Mouse (Mus musculus): ENCODE results near the gene Ccdc24. TPM values are rescaled to one million over a fixed set of nuclear protein-coding genes. Genes with fewer than 3 reads are reported as not detected.

The Ccdc24 gene
- polyA plus RNA-seq, 1 experiment from 2014 or later: 0.74 TPM

DNA sequence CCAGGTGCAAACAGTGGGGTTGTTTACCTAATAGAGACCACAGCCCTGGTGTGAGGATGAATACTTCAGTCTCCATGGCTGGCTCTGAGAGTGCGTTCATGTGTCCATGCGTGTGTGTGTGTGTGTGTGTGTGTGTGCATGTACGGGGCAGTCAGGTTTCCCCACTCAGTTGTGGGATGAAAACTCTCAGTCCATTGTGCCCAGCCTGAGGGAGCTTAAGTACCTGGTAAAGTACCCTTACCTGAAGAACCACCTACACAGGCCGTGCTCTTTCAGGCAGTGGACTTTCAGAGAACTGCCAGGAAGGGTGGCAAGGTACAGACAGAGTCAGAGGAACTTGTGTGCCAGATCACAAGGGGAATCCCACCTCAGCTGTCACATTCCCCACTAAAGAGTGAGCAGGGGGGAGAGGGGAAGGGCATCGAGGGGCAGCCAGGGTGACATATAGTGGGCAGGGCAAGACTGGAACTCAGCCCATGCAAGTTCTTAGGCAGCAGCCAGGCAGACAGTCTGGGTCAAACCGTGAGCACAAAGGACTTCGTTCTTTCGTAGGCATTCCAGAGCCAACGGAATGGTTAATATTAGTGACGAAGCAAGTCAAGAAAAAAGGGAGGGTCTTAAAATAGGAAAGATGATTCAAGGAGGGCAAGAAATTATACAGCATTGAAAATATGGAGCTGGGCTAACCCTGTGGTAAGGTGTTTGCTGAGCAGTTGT is 20.0 kb downstream of the Ccdc24 start:
- Histone ChIP-seq H3K9me3 (no peaks in the 10 kb centered on the region), H3K4me1 (peaks cover 25% of the 10 kb centered on the region), H3K4me3 (no peak overlapping the region), H3K9ac (no peak overlapping the region), H3K27me3 (replicated peaks) (0 out of 2 replicates have a peak, but pooled peaks cover 4% of the 10 kb centered on the region), H3K36me3 (peaks cover 10% of the 10 kb centered on the region; the same call in 1 of the 2 replicates), H3K4me2 (no peak overlapping the region), H3K27ac (replicated peaks) (no peak overlapping the region)
- ATAC-seq (ENCODE audit: extremely low read depth, insufficient number of reproducible peaks, low FRiP score, low TSS enrichment): no peak
- 85% methylated on average over 10 of the region's 10 CpGs for WGBS

GRCm38 (mm10) chr4:117850871-117851270 is 21.5 kb downstream of the Ccdc24 start:
- H3K9me3 ChIP-seq: no peaks in the 10 kb centered on the region
- no peak overlapping the region for H3K4me2 ChIP-seq
- ATAC-seq (ENCODE audit: extremely low read depth, insufficient number of reproducible peaks, low FRiP score, low TSS enrichment): no peak
- H3K4me1 ChIP-seq: peaks cover 25% of the 10 kb centered on the region
- WGBS: 76% methylated on average over 7 of the region's 7 CpGs
- H3K27me3 ChIP-seq (replicated peaks): 0 out of 2 replicates have a peak, but pooled peaks cover 6% of the 10 kb centered on the region
- H3K9ac ChIP-seq: no peak overlapping the region
- peaks cover 6% of the 10 kb centered on the region for H3K36me3 ChIP-seq
- no peak overlapping the region for H3K4me3 ChIP-seq
- H3K27ac ChIP-seq (replicated peaks): no peak overlapping the region

DNA sequence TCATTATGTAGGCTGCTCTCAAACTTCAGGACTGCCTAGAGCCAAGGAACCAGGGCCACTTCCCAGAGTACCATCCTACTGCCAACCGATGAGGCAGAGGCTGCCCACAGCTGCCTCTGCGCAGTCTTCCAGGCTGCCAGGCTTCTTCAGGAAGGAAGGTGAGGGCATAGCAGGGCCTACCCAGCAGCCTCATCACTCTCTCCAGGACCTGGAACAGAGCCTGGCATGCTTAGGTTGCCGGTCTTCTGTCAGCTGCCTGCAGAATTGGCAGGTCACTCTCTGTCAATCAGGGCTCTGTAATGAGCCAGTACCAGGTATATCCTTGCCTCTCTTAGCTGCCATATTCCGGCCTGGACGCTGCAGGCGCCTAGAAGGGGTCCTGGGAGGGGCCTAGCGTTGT is 22.2 kb downstream of the Ccdc24 start:
- no peak overlapping the region for H3K4me3 ChIP-seq
- no peak overlapping the region for H3K27ac ChIP-seq (replicated peaks)
- H3K9ac ChIP-seq: no peak overlapping the region
- 0 out of 2 replicates have a peak, but pooled peaks cover 6% of the 10 kb centered on the region for H3K27me3 ChIP-seq (replicated peaks)
- peaks cover 12% of the 10 kb centered on the region for H3K36me3 ChIP-seq
- no peak overlapping the region for H3K4me2 ChIP-seq
- WGBS: 78% methylated on average over 7 of the region's 7 CpGs
- peaks cover 19% of the 10 kb centered on the region for H3K4me1 ChIP-seq
- no peaks in the 10 kb centered on the region for H3K9me3 ChIP-seq
- no peak for ATAC-seq (ENCODE audit: extremely low read depth, insufficient number of reproducible peaks, low FRiP score, low TSS enrichment)

DNA sequence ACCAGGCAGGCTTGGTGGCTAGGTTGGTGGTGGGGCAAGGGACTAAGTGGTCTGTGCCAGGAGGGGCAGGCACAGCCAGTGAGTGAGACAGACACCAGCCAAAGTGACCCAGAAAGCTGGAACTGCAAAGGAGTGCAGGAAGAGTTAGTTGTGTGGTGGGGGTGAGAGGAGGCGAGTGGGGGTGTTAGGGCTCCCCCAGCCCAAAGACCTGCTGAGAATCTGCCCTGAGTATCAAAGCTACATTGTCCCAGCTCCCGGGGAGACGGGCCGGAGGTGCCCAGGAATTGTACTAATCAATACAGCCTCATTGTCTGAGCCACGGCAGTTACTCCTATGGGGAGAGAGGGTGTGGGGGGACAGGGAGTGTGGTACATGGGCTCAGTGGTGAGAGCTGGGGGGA is 22.9 kb downstream of the Ccdc24 start:
- H3K27ac ChIP-seq (replicated peaks): no peak overlapping the region
- H3K36me3 ChIP-seq: peaks cover 12% of the 10 kb centered on the region
- 80% methylated on average over 5 of the region's 5 CpGs for WGBS
- no peak for ATAC-seq (ENCODE audit: extremely low read depth, insufficient number of reproducible peaks, low FRiP score, low TSS enrichment)
- peaks cover 12% of the 10 kb centered on the region for H3K4me1 ChIP-seq
- no peak overlapping the region for H3K9ac ChIP-seq
- no peak overlapping the region for H3K4me2 ChIP-seq
- no peak overlapping the region for H3K4me3 ChIP-seq
- 0 out of 2 replicates have a peak, but pooled peaks cover 6% of the 10 kb centered on the region for H3K27me3 ChIP-seq (replicated peaks)
- no peaks in the 10 kb centered on the region for H3K9me3 ChIP-seq

DNA sequence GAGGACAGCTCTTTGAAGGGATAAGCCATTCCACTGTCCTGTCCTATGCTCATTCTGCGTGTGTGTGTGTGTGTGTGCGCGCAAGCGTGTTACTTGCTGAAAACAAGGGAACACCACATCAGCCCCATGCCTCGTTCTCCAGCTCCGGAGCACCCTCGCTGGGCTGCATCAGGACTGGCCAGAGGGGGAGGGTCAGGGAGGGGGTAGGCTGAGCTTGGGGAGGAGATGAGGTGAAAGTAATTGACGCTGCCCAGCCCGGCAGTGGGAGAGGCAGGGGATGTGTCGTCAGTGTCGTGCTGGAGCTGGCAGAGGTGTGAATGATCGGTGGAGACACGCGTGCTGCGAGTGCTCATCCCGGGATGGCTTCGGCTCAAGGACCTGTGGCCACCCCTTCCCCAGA is 23.3 kb downstream of the Ccdc24 start:
- Histone ChIP-seq H3K9ac (no peak overlapping the region), H3K27ac (replicated peaks) (no peak overlapping the region), H3K36me3 (peaks cover 12% of the 10 kb centered on the region), H3K9me3 (no peaks in the 10 kb centered on the region), H3K4me1 (peaks cover 8% of the 10 kb centered on the region), H3K4me2 (no peak overlapping the region), H3K4me3 (no peak overlapping the region), H3K27me3 (replicated peaks) (0 out of 2 replicates have a peak, but pooled peaks cover 6% of the 10 kb centered on the region)
- WGBS: 52% methylated on average over 17 of the region's 17 CpGs
- ATAC-seq (ENCODE audit: extremely low read depth, insufficient number of reproducible peaks, low FRiP score, low TSS enrichment): no peak

GRCm38 (mm10) chr4:117847011-117847410 is 25.3 kb downstream of the Ccdc24 start:
- no peak overlapping the region for H3K4me3 ChIP-seq
- no peak overlapping the region for H3K27ac ChIP-seq (replicated peaks)
- ATAC-seq (ENCODE audit: extremely low read depth, insufficient number of reproducible peaks, low FRiP score, low TSS enrichment): no peak
- H3K4me1 ChIP-seq: peaks cover 7% of the 10 kb centered on the region
- H3K27me3 ChIP-seq (replicated peaks): 0 out of 2 replicates have a peak, but pooled peaks cover 6% of the 10 kb centered on the region
- no peak overlapping the region for H3K9ac ChIP-seq
- H3K9me3 ChIP-seq: no peaks in the 10 kb centered on the region
- 64% methylated on average over 2 of the region's 2 CpGs for WGBS
- H3K36me3 ChIP-seq: peaks cover 12% of the 10 kb centered on the region
- no peak overlapping the region for H3K4me2 ChIP-seq

DNA sequence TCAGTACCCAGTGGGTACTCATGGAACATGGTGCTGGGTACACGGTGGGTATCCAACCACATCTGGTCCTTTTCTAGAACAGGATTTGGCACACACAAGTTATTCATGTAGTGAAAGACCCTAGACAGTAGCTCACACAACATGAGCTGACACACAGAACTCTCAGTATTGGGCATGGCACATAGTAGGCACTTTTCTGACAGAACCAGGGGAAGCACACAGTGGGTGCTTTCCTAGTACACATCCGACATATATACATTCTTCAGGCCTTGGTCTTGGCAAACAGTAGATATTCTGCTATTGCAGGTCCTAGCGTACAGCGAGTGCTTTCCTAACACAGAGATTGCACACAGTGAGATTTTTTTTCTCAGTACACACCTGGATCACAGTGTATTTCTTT is 26.1 kb downstream of the Ccdc24 start:
- no peak overlapping the region for H3K27ac ChIP-seq (replicated peaks)
- no peak overlapping the region for H3K4me2 ChIP-seq
- peaks cover 12% of the 10 kb centered on the region for H3K36me3 ChIP-seq
- 0 out of 2 replicates have a peak, but pooled peaks cover 6% of the 10 kb centered on the region for H3K27me3 ChIP-seq (replicated peaks)
- 93% methylated on average over 4 of the region's 4 CpGs for WGBS
- H3K9ac ChIP-seq: no peak overlapping the region
- no peaks in the 10 kb centered on the region for H3K9me3 ChIP-seq
- ATAC-seq (ENCODE audit: extremely low read depth, insufficient number of reproducible peaks, low FRiP score, low TSS enrichment): no peak
- no peak overlapping the region for H3K4me3 ChIP-seq
- peaks cover 7% of the 10 kb centered on the region for H3K4me1 ChIP-seq

GRCm38 (mm10) chr4:117845316-117845715 is 27.0 kb downstream of the Ccdc24 start:
- ATAC-seq (ENCODE audit: extremely low read depth, insufficient number of reproducible peaks, low FRiP score, low TSS enrichment): no peak
- Histone ChIP-seq H3K27ac (replicated peaks) (no peak overlapping the region), H3K4me3 (no peak overlapping the region), H3K36me3 (peaks cover 12% of the 10 kb centered on the region), H3K4me1 (peaks cover 6% of the 10 kb centered on the region), H3K9ac (no peak overlapping the region), H3K4me2 (no peak overlapping the region), H3K27me3 (replicated peaks) (0 out of 2 replicates have a peak, but pooled peaks cover 6% of the 10 kb centered on the region), H3K9me3 (no peaks in the 10 kb centered on the region)
- WGBS: 87% methylated on average over 11 of the region's 11 CpGs

DNA sequence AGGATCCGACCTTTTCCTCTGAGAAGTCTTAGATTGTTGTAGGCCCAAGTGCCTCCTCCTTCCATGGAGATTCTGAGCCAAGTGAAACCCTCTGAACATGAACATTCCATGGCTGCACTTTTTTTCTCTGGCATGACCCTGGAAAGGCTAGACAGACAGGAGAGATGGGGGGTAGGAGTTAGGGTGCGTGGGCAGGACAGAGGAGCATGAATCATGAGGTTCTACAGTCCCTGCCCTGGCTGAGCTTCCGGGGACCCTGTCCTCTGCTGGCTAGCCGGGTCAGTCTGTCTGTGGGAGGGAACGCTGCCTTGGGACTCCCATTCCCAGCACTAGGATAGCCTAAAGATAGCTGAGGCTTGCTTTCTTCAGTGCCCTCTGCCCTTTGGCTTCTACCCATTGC is 27.9 kb downstream of the Ccdc24 start:
- Histone ChIP-seq H3K4me1 (no peaks in the 10 kb centered on the region), H3K27me3 (replicated peaks) (0 out of 2 replicates have a peak, but pooled peaks cover 6% of the 10 kb centered on the region), H3K9ac (no peak overlapping the region), H3K4me3 (no peak overlapping the region), H3K36me3 (peaks cover 12% of the 10 kb centered on the region), H3K9me3 (no peaks in the 10 kb centered on the region), H3K4me2 (no peak overlapping the region), H3K27ac (replicated peaks) (no peak overlapping the region)
- 75% methylated on average over 5 of the region's 5 CpGs for WGBS
- no peak for ATAC-seq (ENCODE audit: extremely low read depth, insufficient number of reproducible peaks, low FRiP score, low TSS enrichment)

DNA sequence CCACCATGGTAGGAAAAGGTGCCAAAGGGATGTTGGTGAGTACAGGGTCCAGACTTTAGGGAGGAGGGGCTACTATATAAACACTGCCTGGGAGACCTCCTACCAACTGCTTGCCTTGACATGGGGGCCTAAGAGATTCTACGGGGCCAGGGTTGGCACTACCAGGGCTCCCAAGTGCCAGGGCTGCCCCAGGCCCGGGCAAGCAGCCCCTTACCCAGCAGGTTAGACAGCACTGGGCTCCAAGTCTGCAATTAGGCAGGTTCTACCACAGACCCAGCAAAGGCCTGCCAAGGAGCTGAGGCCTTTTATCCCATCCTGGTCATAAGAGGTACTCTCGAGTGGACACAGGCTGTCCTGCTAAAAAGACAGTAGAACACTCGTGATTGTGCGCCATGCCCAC is 29.3 kb downstream of the Ccdc24 start:
- Histone ChIP-seq H3K27ac (replicated peaks) (no peak overlapping the region), H3K9me3 (no peaks in the 10 kb centered on the region), H3K4me1 (no peaks in the 10 kb centered on the region), H3K9ac (no peak overlapping the region), H3K4me2 (no peak overlapping the region), H3K27me3 (replicated peaks) (0 out of 2 replicates have a peak, but pooled peaks cover 3% of the 10 kb centered on the region), H3K36me3 (peaks cover 12% of the 10 kb centered on the region), H3K4me3 (no peak overlapping the region)
- ATAC-seq (ENCODE audit: extremely low read depth, insufficient number of reproducible peaks, low FRiP score, low TSS enrichment): no peak
- 83% methylated on average over 5 of the region's 5 CpGs for WGBS

DNA sequence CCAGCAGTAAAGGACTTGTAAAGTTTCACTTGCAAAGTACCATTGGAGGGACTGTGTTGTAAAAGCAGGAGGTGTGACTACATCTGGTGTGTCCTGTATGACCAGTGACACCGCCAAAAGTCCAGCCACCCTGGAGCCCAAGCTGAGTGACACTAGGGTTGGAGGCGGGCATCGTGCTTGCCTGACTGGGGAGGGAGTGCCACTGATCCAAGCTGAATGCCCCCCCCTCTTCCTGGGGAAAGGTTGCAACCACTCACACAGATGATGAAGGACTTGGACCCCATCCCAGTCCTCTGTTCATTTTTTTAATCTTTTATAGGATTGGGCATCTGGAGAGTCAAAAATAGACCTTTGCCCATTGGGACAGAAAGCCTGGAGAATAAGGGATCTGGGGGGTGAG is 30.8 kb downstream of the Ccdc24 start:
- H3K4me1 ChIP-seq: peaks cover 9% of the 10 kb centered on the region; the same call in 1 of the 2 replicates
- WGBS: 77% methylated on average over 3 of the region's 3 CpGs
- no peaks in the 10 kb centered on the region for H3K27me3 ChIP-seq (replicated peaks)
- peak overlapping the region; percentile 10; the same call in 1 of the 2 replicates for H3K9ac ChIP-seq
- no peak for ATAC-seq (ENCODE audit: extremely low read depth, insufficient number of reproducible peaks, low FRiP score, low TSS enrichment)
- no peak overlapping the region for H3K27ac ChIP-seq (replicated peaks)
- no peak overlapping the region for H3K4me2 ChIP-seq
- no peak overlapping the region for H3K4me3 ChIP-seq
- H3K9me3 ChIP-seq: no peaks in the 10 kb centered on the region
- H3K36me3 ChIP-seq: peaks cover 12% of the 10 kb centered on the region

DNA sequence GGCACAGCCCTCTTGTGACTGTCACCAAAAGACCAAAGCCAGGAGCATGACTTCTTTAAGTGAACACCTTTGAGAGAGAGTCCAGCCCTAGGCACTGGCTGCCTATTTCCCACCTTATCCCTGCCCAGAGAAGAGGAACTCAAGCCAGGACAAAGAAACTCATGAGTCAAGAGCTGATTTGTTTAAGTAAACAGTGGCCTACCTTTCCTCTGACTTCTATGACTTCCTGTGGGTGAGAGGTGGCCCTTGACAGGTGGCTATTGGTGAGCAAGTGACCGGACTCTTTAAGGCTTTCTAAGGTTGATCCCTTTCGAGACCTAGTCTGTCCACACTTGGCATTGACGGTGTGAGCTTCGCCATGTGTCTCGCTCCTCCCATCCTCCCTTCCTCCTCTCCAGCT is 31.5 kb downstream of the Ccdc24 start:
- Histone ChIP-seq H3K9me3 (no peaks in the 10 kb centered on the region), H3K36me3 (peaks cover 5% of the 10 kb centered on the region; the same call in 1 of the 2 replicates), H3K27me3 (replicated peaks) (no peaks in the 10 kb centered on the region), H3K27ac (replicated peaks) (no peak overlapping the region), H3K4me1 (peaks cover 9% of the 10 kb centered on the region; the same call in 1 of the 2 replicates), H3K4me3 (no peak overlapping the region), H3K9ac (no peak overlapping the region), H3K4me2 (peak overlapping the region; percentile 97; the same call in 1 of the 2 replicates)
- WGBS: 86% methylated on average over 5 of the region's 5 CpGs
- no peak for ATAC-seq (ENCODE audit: extremely low read depth, insufficient number of reproducible peaks, low FRiP score, low TSS enrichment)
